Mouse (Mus musculus): ENCODE results near the gene Manea. TPM values are rescaled to one million over a fixed set of nuclear protein-coding genes. Genes with fewer than 3 reads are reported as not detected.

Gene Manea
- 15.9 TPM for total RNA-seq (2023)

DNA sequence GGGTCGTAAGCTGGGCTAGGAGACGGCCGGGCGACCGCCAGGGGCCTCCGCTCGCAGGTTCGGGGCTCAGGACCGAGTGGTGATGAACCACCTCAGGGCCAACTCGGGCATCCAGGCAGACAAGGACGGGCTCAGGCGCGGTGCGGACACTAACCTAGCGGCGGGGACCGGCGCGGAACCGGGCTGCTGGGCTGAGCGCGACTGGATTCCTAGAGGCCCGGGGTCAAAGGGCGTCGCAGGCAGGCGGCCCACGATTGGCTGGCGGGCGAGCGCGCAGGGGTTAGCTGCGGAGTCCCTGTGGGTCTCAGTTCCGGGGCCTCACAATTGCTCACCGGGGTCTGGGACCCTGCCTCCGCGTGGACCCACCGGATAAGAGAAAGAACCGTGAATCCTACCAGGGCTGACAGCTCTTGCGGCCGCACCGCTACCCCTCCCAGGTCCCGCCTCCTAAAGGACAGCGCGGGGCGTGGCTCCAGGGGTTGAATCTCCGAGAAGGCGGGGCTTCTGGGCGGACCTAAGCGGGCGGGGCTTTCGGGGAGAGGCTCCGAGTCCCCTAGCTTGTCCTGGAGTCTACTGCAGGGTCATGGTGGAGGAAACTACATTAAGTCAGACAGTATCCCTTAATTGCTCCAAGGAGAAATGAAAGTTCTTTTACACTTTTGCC lies at the start of gene Manea:
Gene Manea, minus strand, starts transcription at position 449 of the 664 bp plus-strand sequence.

Measured in CD4-positive naive resting alpha-beta T cell, adult 76 days (primary cell).